Mouse (Mus musculus): ENCODE data around the gene Tmprss7. TPM values are rescaled to one million over a fixed set of nuclear protein-coding genes. Genes with fewer than 3 reads are reported as not detected.

Tmprss7 gene
- polyA plus RNA-seq, 1 experiment from 2014 or later, result 0.40 TPM

DNA sequence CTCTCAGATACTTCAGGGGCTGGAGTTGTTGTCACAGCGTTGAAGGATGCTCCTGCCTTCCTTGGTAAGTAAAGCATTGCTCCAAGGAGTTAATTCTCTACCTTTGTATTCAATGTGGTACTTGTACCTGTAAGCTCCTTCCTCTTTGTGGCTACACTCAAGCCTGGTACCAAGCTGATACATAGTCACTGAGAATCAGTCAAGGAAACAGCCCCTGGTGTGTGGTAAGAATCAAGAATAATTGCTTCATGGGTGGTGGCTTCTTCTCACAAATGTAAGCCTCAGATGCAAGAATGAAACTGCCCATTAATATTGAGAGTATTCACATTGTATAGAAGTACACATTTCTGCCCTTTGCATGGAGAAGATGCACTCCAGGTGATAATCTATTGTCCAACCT, 77.5 kb downstream of the Tmprss7 start:
- H3K27me3 ChIP-seq, result no peaks in the 10 kb centered on the region
- no peak overlapping the region for H3K4me2 ChIP-seq
- no peak for ATAC-seq
- no peaks in the 10 kb centered on the region for H3K36me3 ChIP-seq (ENCODE audit: poor library complexity, severe bottlenecking)
- WGBS, result 89% methylated on average over 1 of the region's 1 CpGs
- H3K9ac ChIP-seq, result no peak overlapping the region
- H3K27ac ChIP-seq, result no peak overlapping the region
- H3K4me3 ChIP-seq, result no peak overlapping the region
- no peaks in the 10 kb centered on the region for H3K9me3 ChIP-seq (replicated peaks)
- no peaks in the 10 kb centered on the region for H3K4me1 ChIP-seq

DNA sequence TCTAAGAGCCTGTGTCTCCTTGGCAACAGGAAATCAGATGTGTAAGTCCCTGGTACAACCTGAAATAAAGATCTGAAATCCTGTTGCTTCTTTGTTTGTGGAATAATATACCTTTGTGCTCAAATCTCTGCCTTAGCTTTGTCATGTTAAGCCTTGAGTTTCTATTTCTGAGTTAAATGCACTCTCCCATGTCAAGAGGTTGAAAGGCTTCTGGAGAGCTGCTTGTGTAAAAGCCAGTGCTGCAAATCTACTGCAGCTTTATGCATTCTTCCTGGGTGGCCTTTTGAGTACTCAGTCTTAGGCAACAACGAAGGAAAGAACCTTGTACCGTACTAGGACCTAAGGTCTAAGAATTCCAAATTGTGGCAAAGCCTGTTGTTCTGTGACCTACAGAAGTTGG, 80.2 kb downstream of the Tmprss7 start:
- no peak overlapping the region for H3K27ac ChIP-seq
- no peaks in the 10 kb centered on the region for H3K9me3 ChIP-seq (replicated peaks)
- H3K4me1 ChIP-seq, result no peaks in the 10 kb centered on the region
- no peak overlapping the region for H3K9ac ChIP-seq
- 39% methylated on average over 2 of the region's 2 CpGs for WGBS
- H3K4me2 ChIP-seq, result no peak overlapping the region
- no peaks in the 10 kb centered on the region for H3K27me3 ChIP-seq
- H3K4me3 ChIP-seq, result no peak overlapping the region
- ATAC-seq, result no peak
- H3K36me3 ChIP-seq (ENCODE audit: poor library complexity, severe bottlenecking), result no peaks in the 10 kb centered on the region

DNA sequence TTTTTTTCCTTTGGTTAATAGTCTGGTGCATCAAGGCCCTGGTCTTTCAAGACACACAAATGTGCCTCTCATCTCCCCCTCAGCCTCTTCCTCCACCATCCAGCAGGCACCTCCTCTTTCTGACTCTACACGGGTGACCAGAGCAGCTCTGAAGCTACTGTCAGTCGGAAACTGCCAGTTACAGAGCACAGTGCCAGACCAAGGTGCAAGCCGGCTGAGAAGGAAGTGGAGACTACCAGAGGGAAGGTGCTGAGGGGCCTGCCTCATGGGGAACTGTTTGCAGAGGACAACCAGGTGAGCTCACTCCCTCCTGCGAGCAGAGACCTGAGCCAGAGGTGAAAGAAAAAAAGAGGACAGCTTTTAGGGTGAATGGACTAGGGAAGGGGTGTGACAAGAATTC, 83.2 kb downstream of the Tmprss7 start, which contains the start of gene Gcsam:
TSS of gene Gcsam (plus strand) at position 114 of the 400 bp plus-strand sequence.
- no peak within 1 kb of the TSS for H3K4me2 ChIP-seq
- no peaks in the 10 kb centered on the region for H3K9me3 ChIP-seq (replicated peaks)
- no peak for ATAC-seq
- H3K4me3 ChIP-seq, result no peak within 1 kb of the TSS
- no peaks in the 10 kb centered on the region for H3K27me3 ChIP-seq
- no peak within 1 kb of the TSS for H3K27ac ChIP-seq
- H3K4me1 ChIP-seq, result no peaks in the 10 kb centered on the region
- no peaks in the 10 kb centered on the region for H3K36me3 ChIP-seq (ENCODE audit: poor library complexity, severe bottlenecking)
- 93% methylated on average over 4 of the region's 4 CpGs for WGBS
- no peak within 1 kb of the TSS for H3K9ac ChIP-seq

DNA sequence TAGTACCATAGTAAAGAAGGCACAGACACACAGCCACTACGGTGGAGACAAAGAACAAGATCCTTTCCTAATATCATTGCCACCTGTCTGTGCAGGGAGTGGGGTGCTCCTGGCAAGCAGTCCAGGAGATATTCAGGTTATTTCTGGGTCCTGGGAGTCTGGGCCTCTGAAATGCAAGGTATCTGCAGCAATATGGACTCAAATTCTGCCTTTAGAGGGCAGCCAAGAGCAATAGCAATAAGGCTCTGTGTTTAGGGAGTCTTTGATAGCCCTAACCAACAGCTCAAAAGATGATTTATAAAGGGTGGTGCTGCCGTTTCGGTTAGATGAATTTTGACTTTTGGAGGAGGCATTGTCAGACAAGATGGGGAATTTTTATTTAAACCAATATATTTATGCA, 84.2 kb downstream of the Tmprss7 start:
- Histone ChIP-seq H3K27me3 (no peaks in the 10 kb centered on the region), H3K4me3 (no peak overlapping the region), H3K27ac (no peak overlapping the region), H3K4me2 (no peak overlapping the region), H3K36me3 (ENCODE audit: poor library complexity, severe bottlenecking) (no peaks in the 10 kb centered on the region), H3K4me1 (no peaks in the 10 kb centered on the region), H3K9ac (no peak overlapping the region), H3K9me3 (replicated peaks) (no peaks in the 10 kb centered on the region)
- 0 out of 2 replicates have a peak, but pooled peaks have one; percentile 24 for ATAC-seq
- WGBS, result 88% methylated on average over 3 of the region's 3 CpGs

DNA sequence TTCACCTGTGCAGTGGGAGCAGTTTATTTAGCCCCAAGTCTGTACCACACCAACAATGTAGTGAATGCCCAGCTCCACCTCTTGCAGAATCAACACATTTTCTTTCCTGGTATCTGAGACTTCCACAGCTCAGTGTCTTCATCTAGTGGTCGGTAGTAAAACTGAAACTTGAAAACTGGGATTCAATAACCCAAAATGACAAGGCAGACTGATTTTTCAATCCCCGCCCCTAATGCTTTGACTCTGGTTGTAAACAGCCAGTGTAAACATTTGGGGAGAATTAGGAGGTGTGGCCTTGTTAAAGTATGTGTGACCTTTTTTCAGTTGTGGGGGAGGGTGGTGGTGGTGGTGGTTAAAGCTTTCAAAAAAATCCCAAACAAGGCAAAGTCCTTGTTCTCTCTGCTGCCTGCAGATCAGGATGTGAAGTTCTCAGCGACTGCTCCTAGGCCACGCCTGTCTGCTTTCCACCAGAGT, 84.9 kb downstream of the Tmprss7 start:
- H3K4me3 ChIP-seq, result no peak overlapping the region
- H3K9ac ChIP-seq, result no peak overlapping the region
- H3K27me3 ChIP-seq, result no peaks in the 10 kb centered on the region
- no peaks in the 10 kb centered on the region for H3K4me1 ChIP-seq
- ATAC-seq, result no peak
- H3K4me2 ChIP-seq, result no peak overlapping the region
- H3K36me3 ChIP-seq (ENCODE audit: poor library complexity, severe bottlenecking), result no peaks in the 10 kb centered on the region
- H3K27ac ChIP-seq, result no peak overlapping the region
- H3K9me3 ChIP-seq (replicated peaks), result no peaks in the 10 kb centered on the region
- 62% methylated on average over 4 of the region's 4 CpGs for WGBS

Other genes starting within 250 kb of the Tmprss7 start
- not detected in 2 replicates for gene Gm609, start 200.7 kb downstream of the Tmprss7 start, polyA plus RNA-seq (2015; fragmentation: Nextera tagmentation; extraction: Ambion mirVana)
- gene Gm17783, start 161.6 kb downstream of the Tmprss7 start, polyA plus RNA-seq (2015; fragmentation: Nextera tagmentation; extraction: Ambion mirVana), result not detected in 2 replicates
- gene Slc9c1, start 158.3 kb downstream of the Tmprss7 start, polyA plus RNA-seq (2015; fragmentation: Nextera tagmentation; extraction: Ambion mirVana), result not detected in 2 replicates
- not detected in 2 replicates for gene Gcsam, start 83.3 kb downstream of the Tmprss7 start, polyA plus RNA-seq (2015; fragmentation: Nextera tagmentation; extraction: Ambion mirVana)
- not detected in 2 replicates for gene BC016579, start 39.6 kb downstream of the Tmprss7 start, polyA plus RNA-seq (2015; fragmentation: Nextera tagmentation; extraction: Ambion mirVana)
- 467 and 499 TPM in 2 replicates for gene Tagln3, start 30.9 kb upstream of the Tmprss7 start, polyA plus RNA-seq (2015; fragmentation: Nextera tagmentation; extraction: Ambion mirVana)
- gene Abhd10, start 49.3 kb upstream of the Tmprss7 start, polyA plus RNA-seq (2015; fragmentation: Nextera tagmentation; extraction: Ambion mirVana), result 44.2 and 50.4 TPM in 2 replicates